Mouse (Mus musculus) lung, postnatal 10 days (tissue): ENCODE results near the gene Lrrc75b.
A peak's percentile ranks its signal among the peaks of the same experiment; 100 is the strongest.
"Not testable (repeated sequence)": the region's sequence is repeated elsewhere in the genome, so short reads cannot be mapped to it uniquely, and the experiment has no call there.

ENCODE experiments used
- DNase-seq: peaks from one replicate; pipeline ENCODE4 v3.0.0; 2021

Gene Lrrc75b

DNA sequence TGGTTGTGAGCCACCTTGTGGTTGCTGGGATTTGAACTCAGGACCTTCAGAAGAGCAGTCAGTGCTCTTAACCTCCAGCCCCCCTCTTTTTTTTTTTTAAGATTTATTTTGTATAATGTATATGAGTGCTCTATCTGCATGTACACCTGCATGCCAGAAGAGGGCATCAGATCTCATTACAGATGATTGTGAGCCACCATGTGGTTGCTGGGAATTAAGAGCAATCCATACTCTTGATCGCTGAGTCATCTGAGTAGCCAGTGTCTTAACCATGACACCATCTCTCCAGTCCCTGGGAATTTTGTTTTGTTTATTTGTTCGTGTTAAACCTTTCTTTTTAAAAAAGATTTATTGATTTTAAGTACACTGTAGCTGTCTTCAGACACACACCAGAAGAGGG, 6.6 kb upstream of the Lrrc75b start:
- not testable (repeated sequence) for DNase-seq

DNA sequence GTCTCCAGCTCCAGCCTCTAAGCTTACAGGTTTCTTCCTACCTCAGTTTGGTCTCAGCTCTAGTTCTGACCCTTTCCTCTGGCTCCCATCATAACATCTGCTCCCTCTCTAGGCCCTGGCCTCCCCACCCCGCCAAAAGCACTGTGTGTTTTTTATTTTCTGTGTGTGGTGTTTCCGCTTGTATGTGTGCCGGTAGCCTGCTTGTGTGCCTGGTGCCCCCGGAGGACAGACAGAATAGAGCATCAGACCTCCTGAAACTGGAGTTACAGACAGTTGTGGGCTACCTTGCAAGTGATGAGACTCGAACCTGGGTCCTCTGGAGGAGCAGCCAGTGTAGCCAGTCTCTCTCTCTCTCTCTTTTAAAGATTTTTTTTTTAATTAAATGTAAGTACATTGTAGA, 6.2 kb upstream of the Lrrc75b start:
- DNase-seq = no peak

DNA sequence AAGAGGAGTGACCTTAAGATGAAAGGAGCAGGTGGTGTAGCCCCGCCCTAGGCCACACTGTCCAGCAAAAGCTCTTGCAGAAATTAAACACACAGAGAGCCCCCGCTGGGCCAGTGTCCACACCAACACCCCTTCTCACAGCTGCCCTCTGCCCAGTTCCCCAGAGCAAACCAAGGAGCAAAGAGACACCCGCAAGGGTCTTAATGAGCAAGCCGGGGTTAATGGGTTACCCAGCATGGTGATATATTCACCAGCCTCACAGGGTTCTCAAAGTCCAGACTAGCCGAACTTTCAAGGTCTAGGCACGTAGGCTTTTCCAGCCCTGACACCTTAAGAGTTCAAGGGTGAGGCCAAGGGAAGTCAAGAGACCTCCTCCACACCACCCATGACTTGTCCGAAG, 5.8 kb upstream of the Lrrc75b start:
- DNase-seq = no peak

DNA sequence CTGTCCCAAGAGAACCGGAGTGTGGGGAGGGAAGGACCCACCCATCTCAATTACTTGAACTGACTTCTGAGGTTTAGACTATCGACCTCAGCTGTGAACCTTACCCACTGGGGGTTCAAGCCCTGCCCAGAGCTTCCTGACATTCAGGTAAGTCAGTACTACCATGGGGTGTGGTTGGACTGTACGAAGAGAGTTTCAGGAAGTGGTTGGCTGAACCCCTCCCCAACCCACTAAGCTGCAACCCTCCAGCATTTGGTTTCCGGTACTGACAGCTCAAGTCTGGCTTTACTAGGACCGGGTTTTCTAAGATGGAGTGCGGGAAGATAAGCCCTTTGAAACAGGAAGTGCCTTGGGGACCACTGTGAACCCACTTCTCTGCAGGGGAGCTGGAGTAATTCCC, 5.3 kb upstream of the Lrrc75b start:
- no peak for DNase-seq

DNA sequence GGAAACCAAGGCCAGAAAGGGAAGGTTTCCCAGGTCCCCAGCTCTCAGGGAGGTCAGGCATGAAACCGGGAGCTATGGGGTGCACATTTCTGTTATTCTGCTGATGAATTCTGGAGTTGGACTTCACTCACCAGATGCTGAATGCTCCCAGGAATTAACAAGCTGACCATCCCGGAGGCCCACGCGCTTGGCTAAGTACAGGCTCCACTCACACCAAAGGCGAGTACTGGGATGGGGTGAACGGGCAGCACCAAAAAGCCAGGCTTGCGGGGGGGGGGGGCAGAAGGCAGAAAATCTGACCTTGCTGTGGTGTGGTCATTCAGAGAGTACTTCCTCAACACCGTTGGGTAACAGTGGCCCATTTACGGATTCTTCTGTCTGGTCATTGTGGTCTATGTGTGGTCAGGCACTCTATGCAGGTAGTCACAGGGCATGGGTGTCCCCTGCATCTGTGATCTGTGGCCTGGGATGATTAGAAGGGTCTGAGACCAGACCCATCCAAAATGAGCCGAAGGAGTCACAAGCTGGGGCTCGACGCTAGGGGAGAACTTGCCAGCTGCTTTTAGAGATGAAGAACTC, 4.6 kb upstream of the Lrrc75b start:
- no peak for DNase-seq

DNA sequence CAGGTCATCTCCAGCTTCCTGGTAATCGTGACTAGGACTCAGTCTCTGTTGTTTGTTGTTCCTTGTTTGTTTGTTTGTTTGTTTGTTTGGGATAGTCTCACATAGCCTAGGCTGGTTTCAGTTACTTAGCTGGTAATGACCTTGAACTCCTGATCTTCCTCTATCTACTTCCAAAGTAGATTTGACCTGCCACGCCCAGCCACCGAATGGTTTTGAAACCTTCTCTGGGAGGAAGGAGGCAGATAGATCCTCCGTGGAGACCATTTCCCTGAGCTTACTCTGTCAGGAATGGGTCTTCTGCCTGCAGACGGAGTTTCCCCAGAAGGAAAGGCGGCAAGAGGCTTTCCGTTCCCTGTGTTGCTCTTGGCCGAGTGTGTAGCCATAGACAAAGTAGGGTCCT, 2.5 kb upstream of the Lrrc75b start:
- no peak for DNase-seq

DNA sequence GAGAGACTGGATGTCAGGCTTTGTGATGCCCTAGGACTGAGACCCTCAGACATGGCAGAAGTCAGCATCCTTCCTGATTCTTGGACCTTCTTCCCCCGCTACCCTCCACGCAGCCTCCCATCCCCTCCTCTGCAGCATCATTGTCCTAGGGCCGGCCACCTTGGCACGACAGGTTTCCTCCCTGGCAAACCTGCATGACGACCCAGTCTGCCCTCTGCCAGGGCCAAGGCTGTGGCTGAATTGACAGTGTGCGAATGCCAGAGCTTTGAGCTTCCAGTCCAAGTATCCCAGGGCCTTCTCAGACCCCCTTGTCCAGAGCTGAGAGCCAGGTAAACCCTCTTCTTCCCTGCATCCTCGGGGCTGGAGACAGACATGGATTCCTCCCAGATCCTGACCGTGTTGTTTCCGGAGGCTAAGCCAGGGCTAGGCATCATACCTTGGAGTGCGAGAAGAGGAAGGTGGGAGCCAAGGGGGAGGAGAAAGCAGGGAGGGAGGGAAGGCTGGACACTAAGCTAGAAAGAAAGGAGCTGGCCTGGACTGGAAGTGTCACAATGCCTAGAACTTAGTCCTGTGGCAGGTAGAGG, 1.0 kb upstream of the Lrrc75b start, which contains the start of gene Ggt1:
Gene Ggt1 (plus strand): TSS at position 534 of the 584 bp plus-strand sequence.
- DNase-seq = no peak

DNA sequence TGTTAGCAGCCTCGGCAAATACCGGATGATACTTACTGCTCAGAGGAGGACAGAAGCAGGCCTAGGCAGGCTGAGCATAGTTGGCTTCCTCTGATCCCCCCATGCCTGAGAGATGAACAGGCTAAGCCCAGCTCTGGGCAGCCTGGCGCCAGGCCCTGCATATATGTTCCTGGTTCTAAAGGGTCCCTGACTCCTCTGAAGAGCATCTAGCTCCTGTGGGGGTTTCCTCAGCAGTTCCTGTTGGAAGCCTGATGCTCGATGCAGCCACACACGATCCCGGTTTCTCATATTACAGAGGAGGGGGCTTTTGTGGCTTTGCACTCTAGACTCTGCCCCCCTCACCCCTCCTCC, 394 bp upstream of the Lrrc75b start:
- DNase-seq = no peak

DNA sequence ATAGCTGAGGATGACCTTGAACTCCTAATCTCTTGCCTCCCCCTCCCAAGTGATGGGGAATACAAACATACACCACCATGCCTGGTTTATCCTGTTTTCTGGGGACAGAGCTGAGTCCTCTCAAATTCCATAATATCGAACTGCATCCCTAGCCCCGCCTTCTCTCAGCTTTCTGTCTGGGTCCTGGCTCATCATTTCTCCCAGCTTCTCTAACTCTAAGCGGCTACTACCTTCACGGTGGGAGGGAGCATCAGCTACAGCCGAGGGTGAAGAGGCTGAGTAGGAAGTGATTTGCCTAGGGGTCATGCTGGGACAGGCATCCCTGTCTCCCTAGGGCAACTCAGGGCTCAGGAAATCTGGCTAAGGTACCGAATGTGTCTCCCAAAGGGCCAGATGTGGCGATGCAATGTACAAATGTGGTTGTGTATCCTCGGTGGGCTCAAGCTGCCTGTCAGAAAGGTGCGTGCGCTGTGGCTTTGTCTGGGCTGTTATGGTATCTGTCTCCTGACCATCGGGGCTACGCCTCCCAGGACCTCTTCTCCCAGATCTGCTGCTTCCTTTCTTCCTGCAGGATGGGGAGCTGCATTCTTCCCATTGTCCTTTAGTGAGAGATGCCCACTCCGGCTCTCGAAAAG, 972 bp downstream of the Lrrc75b start:
- no peak for DNase-seq

DNA sequence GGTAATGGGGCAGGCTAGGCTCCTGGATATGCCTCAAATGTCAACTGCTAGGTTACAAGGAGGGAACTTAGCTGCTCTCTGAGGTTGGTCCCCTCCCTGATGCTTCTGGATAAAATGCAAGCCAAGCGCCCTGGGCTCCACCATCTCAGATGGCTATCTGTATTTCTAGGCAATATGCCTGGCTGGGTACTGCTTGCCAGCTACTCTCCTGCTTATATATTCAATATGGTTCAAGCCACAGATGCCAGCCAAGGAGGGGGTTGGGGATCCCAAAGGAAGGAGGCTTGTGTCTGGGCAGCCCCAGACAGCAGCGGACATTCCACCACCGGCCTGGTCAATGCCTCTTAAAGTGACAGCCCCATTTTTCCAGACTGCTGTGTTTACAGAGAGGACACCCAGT, 1.6 kb downstream of the Lrrc75b start:
- DNase-seq = no peak

DNA sequence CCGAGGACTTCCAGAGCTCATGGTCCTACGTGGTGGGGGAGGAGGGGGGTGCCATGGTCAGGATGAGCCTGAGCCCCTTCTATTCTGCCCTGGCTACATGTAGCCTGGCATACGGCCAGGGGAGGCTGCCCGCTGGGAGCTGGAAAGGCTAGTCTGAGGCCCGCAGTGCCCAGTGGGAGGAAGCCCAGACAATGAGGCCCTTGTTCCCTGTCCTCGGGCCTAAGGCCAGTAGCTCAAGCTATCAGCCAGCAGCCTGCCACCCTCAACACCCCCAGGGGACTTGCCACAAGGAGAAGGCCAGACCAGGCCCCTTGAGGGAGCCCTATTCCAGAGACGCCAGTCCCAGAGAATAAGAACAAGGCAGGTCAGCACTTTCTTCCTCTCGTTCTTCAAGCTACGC, 4.1 kb downstream of the Lrrc75b start:
- DNase-seq = no peak

DNA sequence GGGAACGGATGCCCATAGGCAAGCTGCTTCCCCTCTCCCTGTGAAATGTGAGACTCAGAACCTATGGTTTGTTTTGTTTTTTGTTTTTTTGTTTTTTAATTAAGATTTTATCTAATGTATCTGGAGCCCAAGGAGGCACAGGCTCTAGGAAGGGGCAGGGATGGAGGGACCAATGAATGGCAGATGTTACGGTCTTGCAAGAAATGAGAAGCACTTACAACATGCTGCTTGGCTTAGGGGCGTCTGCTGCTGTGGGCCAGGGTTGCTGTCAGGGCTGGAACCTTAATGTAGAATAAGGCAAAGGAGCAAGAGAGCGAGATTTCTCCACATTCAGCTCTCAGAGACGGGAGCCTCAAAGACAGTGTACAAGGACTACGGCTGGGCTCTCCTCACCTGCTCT, 4.6 kb downstream of the Lrrc75b start:
- DNase-seq = no peak

DNA sequence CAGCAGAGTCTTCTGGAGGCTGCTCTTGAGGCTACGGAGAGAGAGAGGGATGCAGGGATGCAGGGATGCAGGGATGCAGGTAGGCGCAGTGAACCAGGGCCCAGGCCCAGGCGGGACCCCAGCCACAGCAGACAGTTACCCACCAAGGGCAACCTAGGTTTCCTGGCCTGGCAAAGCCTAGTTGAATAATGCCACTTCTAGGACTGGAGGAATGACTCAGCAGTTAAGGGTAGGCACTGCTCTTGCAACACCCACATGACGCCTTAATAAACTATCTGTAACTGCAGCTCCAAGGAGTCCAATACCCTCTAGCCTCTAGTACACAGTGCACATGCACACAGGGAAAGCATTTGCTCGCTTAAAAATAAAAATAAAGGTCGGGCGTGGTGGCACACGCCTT, 6.0 kb downstream of the Lrrc75b start:
- no peak for DNase-seq

DNA sequence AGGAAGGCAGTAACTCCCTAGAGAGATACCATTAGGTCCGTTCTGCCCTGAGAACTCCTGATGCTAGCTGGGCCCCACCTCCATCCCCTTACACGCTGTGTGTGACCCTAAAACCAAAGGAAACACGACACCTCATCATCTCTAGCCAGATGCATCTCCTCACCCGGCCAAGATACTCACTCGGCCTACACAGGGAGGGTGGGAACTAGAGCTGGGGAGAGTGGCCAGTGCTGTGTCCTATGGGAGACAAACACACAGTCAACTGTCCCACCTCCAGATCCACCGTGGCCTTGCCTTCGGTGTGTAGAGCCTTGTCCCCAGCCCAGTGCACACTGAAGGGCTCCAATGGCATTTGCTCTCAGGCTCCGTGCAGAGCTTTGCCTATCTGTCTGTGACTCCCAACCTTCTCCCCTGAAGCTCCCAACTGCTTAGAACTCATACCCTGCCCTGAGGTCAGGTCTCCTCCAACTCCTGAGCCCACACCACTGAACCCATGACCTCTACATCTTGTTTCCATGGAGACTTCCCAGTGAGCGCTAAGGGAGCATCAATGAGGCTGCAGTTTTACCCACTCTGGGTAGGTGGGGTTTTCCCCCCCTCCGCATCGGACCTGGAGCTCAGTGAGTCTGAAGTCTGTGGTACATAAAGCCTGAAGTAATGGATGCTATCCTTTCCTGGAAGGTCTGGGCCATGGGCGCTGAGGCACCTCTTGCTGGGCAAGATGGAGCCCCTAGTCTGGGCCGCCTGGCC, 7.3 kb downstream of the Lrrc75b start:
- DNase-seq = peak; percentile 46

DNA sequence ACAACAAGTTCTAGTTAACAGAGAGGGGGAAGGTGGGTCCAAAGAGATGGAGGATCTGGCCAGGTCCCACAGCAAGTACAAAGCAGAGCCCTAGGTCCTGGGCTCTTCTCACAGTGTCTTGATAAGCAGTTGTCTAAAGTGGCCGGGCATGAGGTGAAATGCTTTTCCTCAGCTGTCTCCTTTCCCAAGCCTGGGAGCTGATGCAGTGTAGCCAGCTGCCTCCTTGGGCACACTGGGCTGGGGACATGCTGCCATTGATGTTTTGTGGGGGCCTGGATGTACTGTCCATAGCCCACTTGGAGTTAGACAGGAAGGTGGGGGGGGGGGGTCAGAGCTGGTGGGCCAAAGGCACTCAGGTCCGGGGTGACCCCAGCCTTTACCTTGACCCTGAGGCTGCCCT, 8.0 kb downstream of the Lrrc75b start:
- no peak for DNase-seq

DNA sequence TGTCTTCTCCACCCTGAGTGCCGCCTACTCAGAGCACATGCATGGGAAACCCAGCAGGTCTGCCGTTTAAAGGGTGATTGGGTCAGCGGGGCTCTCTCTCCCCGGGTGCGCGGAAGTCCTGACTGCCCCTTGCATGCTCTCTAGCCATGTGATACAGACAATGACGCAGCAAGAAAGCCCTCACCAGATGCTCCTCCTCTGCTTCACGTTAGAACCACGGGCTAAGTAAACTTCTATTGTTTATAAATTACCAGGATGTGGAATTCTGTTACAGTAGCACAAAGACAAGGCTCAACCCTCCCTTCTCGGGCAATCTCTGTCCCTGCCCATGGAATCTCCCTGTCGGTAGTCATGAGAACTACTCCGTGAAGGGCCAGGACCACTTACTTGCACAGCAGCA, 9.0 kb downstream of the Lrrc75b start:
- peak; percentile 63 for DNase-seq

DNA sequence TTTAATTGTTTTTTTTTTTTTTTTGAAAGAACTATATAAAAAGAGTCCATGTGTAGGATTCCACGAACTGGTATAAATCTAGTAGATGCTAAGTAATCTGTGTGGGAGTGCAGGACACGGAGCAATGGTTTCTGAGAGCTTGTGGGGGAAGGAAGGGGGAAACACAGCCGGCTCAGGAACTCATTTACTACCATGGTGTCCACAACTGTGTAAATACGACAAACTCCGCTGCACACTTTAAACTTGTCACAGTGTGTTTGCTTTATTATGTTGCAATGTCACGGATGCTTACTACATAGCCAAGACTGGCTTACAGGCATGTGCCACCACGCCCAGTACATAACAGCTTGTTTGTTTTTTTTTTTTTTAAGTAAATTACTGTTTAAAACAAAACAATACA, 10.2 kb downstream of the Lrrc75b start:
- no peak for DNase-seq

DNA sequence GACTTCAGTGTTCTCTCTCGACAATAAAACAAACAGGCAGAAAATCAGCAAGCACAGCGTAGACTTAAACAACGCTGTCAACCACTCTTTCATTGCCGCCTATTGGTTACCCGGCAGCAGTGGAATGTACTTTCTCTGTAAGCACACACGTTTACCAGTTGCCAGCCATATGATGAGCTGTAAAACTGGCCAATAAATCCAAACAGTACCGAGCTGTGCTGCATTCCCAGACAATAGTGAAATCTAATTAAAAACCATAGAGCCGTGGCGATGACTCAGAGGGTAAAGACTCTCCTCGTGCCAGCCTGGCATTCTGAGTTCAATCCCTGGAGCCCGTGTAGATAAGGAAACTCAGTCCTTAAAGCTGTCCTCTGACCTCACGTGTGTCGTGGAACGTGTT, 11.6 kb downstream of the Lrrc75b start:
- DNase-seq = no peak

DNA sequence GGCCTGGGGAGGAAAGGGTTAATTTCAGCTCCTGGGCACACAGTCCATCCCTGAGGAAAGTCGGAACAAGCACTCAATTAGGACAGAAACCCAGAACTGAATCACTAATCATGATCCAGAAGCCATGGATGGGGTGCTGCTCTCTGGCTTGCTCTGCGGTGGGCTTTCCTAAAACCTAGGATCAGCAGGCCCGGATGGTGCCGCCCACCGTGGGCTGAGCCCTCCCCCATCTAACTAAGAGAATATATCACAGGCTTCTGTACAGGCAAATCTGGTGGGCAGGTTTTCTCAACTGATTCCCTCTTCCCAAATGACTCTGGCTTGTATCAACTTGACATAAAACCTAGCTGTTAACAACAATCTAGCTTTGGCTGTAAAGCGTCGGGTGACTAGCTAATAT, 12.2 kb downstream of the Lrrc75b start:
- no peak for DNase-seq

DNA sequence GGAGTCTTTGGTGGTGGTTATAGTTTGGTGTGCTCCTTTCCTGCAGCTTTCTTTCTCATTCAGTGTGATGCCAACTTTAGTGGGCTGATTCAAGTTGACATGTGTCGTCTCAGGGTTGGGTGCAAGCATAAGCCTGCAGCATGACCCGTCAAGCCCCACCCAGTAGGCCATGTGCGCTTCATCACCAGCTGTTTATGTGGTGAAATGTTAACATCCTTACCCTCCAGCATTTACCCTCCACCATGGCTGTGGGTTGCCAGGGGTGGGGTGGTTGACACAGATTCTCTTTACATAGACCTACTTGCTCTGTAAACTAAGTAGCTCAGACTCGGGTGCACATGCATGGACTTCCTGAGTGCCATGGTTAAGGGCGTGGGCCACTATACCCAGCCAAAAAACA, 24.0 kb downstream of the Lrrc75b start:
- DNase-seq = no peak

DNA sequence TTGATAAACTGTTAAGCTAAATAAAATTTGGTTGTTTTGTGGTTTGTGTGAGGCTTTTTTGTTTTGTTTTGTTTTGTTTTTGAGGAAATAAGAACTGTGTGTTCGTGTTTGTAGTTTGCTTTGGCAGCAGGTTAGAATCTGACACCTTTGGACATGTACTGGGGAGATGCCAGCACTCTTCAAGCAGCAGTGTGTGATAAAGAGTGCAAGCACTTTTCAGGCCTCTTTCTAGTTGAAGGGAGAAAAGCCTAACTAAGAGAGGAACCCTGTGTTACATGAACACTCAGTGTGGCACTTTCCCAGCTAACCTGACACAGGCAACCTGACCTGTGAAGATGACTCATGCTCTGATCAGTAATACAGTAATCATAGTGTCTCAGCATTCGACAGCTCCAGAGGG, 24.7 kb downstream of the Lrrc75b start:
- DNase-seq = peak; percentile 49

DNA sequence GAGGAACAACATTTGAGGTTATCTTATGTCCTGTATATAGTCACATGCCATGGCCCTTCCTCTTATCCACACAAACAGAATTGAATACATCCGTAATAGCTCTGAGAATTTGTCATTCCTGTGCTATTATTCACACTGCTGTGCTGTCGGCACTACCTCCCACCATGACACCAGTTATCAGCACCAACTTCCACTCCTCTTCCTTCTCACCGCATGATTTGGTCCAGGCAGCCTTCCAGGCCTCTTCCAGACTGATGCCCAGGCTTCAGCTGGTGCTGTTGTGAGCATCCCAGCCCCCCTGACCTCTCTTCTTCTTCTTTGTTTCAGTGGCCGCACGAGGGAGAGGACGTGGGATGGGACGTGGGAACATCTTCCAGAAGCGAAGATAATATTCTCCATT, 25.2 kb downstream of the Lrrc75b start:
- peak; percentile 35 for DNase-seq

DNA sequence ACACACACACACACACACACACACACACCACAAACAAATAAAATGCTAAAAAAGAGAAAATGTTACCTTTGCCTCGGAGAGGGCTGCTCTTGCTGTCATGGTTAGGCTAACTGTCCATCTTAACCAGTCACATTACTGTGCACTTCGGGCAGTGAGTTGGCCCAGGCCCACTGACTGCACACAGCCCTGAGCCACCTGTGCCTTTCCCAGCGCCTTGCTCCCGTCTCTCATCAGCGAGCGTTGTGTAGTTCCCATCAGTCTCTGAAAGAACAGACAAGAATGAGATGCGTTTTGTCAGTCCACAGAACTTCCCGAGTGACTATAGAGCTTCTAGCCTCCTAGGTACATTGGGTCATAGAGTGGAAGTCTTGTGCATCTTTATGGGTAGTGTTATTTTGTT, 25.9 kb downstream of the Lrrc75b start:
- no peak for DNase-seq

DNA sequence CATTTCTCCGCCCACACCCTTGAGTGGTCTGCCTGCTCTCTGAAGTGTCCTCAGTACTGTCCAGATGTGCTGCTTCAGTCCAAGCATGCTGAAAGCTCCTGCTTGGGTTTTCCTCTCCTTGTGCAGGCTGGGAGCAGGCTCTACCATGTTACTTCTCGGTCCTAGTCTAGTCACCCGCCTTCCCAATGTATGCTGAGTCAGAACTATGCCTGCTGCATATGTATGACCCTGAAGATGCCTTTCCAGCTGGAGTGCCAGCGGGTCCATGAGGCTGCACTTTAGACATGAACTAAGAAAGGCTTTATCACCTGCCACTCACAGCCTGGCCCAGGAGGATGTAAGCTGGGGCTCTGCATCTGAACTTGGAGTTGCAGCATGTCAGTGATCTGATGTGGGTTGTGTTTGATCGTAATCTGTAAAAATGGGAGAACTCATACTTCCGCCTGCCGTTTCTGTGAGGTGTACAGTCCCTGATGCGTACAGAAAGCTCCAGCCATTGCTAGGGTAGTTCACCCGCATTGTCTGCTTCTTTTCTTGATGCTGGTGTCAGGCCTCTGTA, 28.5 kb downstream of the Lrrc75b start:
- DNase-seq = no peak
